Mouse (Mus musculus) adrenal gland (tissue): Measurements from ENCODE around the gene Creb3.
"Not testable (repeated sequence)": the region's sequence is repeated elsewhere in the genome, so short reads cannot be mapped to it uniquely, and the experiment has no call there.

Experiments
- intact Hi-C: fragments of 180-260 bp; cut with DNase I; formaldehyde crosslinking; loops from one replicate; pipeline ENCODE4 v1.15.1; 2025
- long read RNA-seq, 2 experiments: library from polyadenylated mRNA; unstranded; transcript quantifications; one replicate each; pipeline ENCODE4 v2.0.0; 2020; ENCODE audit warnings: borderline replicate concordance in 1 of 2; ENCODE audit not compliant: insufficient replicate concordance in 1 of 2

Creb3 gene
- long read RNA-seq, experiment 1, transcript Creb3-201 (9 exons, 1,884 nt): major isoform, 100 of 112 reads
- long read RNA-seq, experiment 1, partial matches to known transcripts: 9 of 112 reads
- long read RNA-seq, experiment 1, other reads (novel, unspliced or antisense): 3 of 112 reads
- long read RNA-seq, experiment 2, transcript Creb3-201 (9 exons, 1,884 nt): major isoform, 141 of 152 reads
- long read RNA-seq, experiment 2, partial matches to known transcripts: 3 of 152 reads
- long read RNA-seq, experiment 2, other reads (novel, unspliced or antisense): 5 of 152 reads

DNA sequence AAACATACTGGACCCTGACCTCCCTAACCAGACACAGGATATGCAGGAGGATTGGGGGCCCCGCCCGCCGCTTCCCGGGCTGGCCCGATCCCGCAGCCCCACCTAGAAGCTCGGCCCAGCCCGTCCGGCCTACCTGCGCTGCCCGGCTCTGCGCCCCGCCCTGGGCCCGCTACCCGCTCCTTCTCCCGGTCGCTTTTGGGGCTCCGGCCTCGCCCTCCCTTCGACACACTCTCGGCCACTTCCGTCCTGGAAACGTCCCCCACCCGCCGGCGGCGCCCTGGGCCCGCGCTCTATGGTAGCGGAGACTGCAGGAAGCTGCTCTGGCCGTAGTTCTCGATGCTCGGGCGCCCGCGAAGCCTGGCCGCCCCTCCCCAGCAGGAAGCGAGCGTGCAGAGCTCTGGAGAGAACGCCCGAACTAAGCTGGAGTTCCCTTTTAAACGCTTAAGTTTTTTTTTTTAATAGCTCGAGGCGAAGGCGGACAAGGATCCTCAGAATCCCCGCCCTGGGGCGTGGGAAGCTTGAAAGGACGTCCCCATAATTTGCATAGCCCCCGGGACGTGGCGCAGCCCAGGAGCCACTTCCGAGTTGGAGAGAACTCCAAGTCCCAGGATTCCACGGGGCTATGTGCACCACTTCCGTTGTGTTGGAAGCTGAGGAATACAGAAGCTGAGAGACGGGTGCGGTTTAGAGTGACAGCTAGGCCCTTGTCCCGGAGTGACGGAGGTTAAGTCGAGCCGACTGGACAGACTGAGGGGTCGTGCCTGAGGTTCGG is at the start of gene Creb3, which contains the start of gene Tln1:
Creb3 (plus strand) TSS at position 336 of the 772 bp plus-strand sequence.
Tln1 (minus strand) TSS at position 695 of the 772 bp plus-strand sequence.
- intact Hi-C loops: no loop called here

DNA sequence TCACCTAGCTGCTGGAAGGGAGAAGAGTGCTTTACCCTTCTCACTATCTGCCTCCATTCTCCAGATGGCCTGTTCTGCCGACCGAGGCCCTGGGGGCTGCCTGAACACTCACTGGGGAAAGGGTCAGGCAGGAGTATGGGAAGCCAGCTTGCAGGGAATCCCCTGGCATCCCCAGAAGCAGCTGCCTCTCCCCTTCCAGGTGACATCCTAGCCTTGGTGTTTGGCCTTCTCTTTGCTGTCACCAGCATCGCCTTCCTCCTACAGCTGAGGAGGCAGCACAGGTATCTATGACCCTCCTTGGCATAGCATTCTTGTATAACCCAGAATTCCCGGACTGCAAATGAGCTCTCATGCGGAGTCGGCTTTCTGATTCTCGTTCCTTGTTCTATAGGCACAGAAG is 49.5 kb upstream of the Creb3 start:
- intact Hi-C loops: no loop called here

DNA sequence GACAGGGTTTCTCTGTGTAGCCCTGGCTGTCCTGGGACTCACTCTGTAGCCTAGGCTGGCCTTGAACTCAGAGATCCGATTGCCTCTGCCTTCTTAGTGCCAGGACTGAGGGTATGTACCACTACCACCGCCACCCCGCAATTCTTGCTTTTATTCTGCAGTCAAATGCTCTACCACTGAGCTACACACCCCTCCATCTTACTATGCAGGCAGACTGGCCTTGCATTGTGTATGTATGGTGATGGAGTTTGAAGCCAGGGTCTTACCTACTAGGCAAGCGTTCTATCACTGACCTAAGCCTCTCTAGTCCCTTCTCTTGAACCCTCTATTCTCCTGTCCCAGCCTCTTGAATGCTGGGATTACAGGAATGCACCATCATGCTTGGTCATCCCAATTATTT is 48.8 kb upstream of the Creb3 start:
- intact Hi-C loops: no loop called here

DNA sequence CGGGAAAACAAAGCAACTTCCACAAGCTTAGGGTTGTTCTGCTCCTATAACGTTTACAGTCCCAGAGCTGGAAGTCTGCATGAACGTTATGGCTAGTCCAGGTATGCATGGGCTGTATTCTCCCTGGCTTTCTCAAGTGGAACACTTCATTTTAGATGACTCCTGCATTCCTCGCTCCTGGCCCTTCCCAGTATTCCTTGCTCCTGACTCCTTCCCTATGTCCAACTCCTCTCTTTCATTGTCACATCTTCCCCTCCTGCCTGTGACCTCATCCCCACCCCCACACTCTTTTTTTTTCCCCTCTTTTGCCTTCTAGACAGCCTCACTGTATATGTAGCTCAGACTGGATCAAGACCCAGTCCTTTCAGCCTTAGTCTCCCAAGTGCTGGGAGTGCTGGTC is 48.3 kb upstream of the Creb3 start:
- intact Hi-C loops: no loop called here

DNA sequence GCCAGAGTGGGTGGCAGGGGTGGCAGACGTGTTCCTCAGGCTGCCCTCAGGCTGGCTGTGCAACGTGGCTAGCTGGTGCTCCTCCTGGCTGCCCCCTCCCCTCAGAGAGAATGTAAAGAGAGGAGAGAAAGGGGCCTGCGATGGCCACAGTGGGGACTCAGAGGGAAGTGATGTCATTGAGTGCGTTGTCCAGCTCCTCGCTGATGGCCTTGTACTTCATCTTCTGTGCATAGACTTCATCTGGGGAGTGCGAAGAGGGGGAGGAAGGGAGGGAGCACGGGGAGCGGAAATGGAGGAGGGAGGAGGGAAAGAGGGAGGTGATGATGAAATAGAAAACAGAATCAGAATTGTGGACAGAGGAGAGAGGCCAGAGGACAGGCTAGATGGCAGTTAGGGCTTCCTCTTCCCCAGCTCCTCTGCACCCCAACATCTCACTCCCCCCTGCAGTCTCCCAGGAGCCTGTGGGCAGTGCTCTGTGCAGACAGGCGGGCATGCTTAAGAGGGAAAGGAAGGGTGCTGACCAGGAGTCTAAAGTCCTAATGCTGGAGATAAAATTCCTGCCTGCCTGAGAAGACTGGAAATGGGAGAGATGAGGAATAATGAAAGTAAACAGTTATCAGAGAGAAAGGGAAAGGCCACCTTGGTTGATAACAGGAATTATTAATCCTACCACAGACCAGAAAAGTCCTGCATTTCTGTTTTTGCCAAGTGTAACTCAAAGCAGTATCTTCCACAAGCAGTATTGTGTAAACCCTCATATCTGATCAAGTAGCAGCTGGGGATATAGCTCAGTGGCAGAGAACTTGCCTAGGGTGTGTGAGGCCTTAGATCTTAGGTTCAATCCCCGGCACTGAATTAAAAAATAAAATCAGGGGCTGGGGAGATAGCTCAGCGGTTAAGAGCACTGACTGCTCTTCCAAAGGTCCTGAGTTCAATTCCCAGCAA is 46.1 kb upstream of the Creb3 start:
- intact Hi-C loops: no loop called here

DNA sequence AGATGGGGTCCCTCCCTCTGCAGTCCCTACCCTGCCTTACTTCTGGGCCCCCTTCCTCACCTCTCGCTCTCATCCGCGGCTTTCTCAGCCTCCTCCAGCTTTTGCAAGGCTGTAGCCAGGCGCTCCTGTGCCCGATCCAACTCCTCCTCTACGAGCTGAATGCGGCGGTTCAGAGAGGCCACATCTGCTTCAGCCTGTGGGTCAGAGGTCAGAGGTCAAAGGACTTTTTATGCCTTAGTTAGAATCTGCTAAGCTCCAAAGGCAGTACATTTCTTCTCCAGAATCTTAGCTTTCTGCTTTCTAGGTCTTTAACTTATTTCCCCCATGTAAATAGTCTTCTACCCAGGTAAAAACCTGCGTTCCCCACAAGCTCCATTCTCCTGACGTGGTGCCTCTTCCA is 42.6 kb upstream of the Creb3 start:
- intact Hi-C loops: no loop called here

DNA sequence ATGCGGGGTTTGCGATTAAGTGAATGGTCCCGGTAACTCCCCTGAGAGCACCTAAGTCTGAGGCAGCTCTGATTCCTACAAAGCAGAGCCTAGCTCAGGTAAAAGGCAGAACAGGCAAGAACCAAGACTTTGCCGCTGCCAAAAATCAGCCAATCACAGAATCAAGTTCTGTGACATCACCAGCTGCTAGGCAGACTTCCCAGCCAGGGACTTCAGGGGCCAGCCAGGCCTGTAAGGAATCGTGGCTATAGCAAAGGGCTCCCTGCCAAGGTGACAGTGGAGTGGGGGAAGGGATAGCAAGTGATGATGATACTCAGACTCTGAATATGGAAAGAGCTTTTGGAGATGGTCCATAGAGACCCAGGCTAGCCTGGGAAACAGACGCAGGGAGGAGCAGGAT is 42.2 kb upstream of the Creb3 start:
- intact Hi-C loops: loop anchor here (10.0 kb wide), 1 partner anchor 75 kb away; the partner anchor contains the start of gene Tesk1

DNA sequence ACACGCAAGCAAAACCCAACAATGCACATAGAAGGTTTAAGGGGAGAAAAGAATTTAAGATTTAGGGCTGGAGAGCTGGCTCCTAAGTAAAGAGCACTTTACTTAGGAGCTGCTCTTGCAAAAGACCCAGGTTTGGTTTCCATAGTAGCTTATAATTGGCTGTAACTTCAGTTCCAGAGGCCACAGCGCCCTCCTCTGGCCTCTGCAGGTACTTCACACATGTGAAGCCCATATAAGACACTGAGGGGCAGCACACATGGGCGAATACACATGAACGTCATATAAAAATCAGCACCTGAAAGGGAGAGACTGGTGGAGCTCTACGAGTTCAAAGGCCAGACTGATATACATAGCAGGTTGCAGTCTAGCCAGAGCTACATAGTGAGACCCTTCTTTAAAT is 34.3 kb upstream of the Creb3 start:
- intact Hi-C loops: loop anchor here (10.0 kb wide), 1 partner anchor 83 kb away; the partner anchor contains the start of gene Tesk1

DNA sequence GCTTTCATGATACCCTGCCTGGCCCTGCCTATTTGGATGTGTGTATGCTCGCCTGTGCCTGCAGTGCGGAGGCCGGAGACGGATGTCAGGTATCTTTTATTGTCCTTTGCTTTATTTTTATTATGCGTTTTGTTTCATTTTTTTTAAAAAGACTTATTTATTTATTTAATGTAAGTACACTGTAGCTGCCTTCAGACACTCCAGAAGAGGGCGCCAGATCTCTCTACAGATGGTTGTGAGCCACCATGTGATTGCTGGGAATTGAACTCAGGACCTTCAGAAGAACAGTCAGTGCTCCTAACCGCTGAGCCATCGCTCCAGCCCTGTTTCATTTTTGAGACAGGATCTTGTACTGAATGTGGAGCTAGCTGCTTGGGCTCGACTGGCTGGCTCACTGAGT is 33.6 kb upstream of the Creb3 start:
- intact Hi-C loops: loop anchor here (10.0 kb wide), 1 partner anchor 84 kb away; the partner anchor contains the start of gene Tesk1

DNA sequence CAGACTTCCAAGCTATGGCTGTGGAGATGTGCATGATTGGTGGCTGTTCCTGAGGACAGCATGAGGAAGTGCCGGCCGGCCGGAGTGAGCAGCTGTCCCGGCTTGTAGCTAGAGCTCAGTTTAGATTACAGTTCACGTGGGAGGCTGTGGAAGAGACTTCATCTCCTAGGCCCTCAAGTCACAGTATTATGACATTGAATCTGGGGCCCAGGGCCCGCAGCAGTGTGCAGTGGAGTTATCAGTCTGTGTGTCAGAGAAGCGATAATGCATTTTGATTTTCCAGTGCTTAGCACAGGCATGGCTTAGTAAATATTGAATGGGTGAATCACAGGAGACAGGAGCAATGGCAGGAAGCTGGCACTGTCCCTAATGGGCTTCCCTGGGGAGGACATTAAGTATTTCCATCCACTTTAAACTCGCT is 32.0 kb upstream of the Creb3 start:
- intact Hi-C loops: loop anchor here (5.0 kb wide), 1 partner anchor 47 kb away; the partner anchor contains the start of genes Gba2 and Rgp1

DNA sequence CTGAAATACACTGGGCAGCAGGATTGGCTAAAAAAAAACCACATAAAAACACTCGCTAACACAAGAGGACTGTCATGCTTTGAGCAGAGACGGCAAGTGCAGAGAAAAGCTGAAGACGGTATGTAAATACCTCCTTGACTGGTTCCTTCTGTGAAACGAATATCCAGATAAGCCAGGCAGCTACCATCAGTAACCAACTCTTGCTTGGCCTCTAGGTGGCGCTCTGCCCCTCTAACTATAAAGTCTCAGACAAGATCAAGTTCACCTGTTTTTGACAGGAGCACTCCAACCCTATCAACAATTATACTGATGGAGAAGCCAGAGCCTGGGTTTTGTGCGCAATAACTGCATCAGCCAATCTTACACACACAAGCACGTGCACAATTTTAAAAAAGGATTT is 31.6 kb upstream of the Creb3 start:
- intact Hi-C loops: loop anchor here (5.0 kb wide), 1 partner anchor 47 kb away; the partner anchor contains the start of genes Gba2 and Rgp1

DNA sequence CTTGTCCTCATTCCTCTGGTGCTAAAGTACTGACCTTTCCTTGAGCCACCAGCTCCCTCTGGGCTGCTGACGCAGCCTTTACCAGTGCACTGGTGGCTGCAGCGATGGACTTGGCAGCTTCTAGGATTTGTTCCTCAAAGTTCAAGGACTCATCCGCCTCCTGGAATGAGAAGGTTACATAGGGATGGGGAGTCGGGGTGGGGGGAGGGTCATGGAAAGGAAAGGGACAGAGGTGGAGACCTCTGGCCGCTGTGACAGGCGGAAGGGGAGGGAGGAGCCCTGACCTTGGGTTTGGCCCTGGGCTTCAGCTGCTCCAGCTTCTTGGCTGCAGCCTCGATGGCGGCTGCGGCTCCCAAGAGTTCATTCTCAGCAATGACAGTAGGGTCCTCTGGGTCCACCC is 28.9 kb upstream of the Creb3 start:
- intact Hi-C loops: loop anchor here (5.0 kb wide), 1 partner anchor 44 kb away; the partner anchor contains the start of genes Gba2 and Rgp1

DNA sequence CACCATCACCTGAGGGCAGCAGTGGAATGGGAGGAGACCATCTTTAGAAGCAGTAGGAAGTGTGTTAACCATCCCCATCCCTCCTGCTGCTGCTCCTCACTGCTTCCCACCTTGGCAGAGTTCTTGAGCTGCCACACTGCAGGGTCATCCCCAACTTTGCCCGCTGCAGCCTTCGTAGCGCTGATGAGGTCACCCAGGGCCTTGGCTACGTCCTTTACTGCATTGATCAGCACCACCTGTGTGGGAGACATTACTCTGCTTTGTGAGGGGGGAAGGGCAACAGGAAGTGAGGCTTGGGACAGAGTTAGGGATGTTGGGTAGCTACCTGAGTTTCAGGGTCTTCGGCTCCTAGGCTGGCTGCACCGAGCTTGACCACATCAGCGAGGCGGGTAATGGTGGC is 26.5 kb upstream of the Creb3 start:
- intact Hi-C loops: no loop called here

DNA sequence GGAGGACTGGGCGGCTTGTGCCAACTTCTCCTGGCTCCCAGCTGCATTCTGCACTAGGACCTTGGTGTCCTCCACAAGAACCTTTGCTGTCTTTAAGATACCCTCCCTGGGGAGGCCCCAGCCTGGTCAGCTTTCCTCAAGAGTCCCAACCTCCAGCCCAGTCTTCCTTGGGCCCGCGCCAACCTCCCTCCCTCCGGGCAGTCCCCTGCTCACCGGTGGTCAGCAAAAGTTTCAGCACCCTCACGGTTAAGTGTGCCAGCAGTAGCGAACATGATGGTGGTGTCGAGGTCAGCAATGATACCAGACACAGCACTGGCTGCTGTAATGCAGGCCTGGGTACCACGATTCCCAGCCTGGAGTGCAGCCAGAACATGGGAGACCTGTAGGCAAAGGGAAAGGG is 26.1 kb upstream of the Creb3 start:
- intact Hi-C loops: no loop called here

DNA sequence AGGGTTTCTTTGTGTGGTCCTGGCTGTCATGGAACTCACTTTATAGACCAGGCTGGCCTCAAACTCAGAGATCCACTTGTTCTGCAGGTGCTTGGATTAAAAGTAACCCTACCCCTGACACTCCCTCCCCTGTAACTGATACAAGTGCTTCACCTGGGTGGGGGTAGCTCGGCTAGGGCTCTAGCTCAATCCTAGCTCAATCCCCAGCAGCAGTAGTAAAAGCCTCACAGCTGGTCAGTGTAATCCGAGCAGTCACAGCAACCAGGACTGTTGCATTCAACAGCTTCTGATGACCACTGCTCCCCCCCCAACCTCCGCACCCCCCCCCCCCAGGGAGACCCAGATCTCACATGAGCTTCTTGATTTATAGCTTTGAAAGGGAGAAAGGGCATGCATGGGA is 20.1 kb upstream of the Creb3 start:
- intact Hi-C loops: no loop called here

DNA sequence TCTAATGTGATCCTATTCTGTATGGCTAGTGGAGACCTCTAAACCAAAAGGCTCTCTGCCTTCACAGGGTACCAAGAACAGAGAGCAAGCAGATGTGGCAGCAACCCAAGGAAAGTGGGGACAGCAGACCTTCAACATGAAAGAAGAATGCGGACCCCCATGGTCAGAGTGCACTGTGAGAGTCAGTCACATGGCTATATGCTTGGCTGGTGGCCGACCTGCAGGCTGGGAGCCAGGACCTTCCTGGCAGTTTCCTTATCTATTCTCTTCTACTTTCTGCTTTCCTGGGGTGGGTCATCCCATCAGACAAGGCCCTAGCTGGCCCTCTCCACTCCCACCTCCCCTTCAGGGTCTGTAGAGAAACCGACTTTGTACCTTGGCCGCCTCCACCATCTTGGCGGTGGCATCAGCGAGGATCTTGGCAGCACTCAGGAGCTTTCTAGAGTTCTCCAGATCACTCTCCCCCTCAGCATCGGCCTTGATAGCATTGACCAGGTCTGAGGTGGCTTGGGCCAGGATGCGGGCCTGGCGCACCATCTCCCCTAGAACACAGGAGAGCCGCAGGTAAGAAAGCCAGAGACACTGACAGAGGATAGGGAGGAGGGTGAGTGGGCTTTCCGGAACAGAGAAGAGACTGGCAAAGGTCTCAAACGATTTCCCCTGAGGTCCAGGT is 15.6 kb upstream of the Creb3 start:
- intact Hi-C loops: no loop called here

DNA sequence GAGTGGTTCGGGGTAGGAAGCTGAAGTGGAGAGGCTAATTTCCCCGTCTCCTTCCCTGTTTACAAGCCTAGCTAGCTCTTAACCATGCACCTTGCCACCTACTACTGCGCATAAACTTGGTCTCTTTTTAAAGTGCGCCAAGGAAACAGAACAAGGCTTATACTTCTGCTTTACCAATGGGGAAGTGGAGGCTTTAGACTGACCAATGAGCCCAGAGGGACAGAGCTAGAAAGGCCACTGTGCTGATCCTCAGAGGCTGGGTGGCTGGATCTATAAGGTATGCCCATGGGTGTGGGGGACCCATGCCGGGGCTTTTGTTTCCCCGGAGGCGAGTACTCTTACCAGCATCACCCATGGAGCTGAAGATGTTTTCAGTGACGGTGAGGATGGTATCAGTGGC is 15.0 kb upstream of the Creb3 start:
- intact Hi-C loops: no loop called here

DNA sequence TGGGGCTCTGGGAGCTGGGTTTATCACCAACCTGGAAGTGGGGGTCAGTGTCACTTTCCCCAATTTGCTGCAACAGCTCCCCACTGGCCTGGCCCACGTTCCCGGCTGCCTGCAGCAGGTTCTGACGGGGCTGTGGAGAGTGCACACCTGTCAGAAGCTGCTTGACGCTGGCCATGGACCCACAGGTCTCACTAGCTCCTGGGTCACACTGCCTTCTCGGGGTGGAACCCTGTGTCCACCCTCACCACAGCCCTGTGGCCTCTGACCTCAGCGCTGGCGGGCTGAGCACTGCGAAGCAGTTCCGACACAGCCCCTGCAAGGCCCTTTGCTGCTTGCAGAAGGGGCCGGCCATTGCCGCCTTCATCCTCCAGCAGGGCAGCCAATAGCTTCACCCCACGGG is 13.1 kb upstream of the Creb3 start:
- intact Hi-C loops: no loop called here

DNA sequence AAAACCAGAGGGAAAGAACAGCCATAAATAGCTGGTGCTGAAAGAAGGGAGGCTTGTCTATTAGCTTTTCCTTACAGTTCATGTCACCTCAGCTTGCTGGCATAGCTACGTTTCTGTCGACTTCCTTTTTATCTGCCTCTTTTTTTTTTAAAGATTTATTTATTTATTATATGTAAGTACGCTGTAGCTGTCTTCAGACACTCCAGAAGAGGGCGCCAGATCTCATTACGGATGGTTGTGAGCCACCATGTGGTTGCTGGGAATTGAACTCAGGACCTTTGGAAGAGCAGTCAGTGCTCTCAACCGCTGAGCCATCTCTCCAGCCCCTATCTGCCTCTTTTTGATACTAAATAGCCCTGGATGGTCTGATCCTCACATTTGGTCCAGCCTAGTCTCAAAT is 10.3 kb upstream of the Creb3 start:
- intact Hi-C loops: not testable (repeated sequence)

DNA sequence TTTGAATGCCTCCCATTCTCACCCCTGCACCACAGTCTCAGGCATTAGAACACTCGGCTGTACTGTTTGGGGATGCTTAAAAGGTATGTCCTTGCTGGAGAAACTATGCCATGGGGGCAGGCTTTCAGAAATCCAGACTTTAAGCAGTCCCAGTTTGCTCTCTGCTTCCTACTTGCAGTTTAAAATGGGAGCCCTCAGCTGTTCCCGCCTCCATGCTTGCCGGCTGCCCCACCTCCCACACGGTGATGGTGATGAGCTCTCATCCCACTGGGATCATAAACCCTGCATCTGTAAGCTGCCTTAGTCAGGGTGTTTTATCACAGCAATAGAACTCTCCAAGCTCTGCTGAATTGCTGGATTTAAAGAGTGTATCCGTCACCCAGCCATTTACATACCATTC is 9.7 kb upstream of the Creb3 start:
- intact Hi-C loops: no loop called here

DNA sequence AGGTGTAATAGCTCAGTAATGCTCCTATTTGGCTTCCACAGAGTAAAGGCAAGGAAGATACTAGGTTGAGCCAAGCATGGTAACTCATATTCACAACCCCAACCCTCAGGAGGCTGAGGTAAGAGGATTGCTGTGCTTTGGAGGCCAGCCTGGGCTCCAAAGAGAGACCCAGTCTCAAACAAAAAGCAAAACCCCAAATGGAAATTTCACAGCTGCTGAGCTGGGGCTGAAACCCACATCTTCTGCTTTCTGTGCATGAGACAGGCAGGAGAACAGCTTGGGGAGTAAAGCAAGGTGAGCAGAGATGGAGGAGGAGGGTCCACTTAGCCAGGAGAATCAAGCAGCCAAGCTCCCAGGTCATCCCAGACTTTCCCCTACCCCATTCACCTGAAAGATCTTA is 8.2 kb upstream of the Creb3 start:
- intact Hi-C loops: no loop called here
